Mouse (Mus musculus) kidney, postnatal 4 days (tissue): ENCODE measurements at regions not wholly inside any gene's neighbourhood (a gene's known extent, or its start where the extent isn't known, plus 50 kb on each side); places are given as distances from the start of the nearest gene placed in this dataset.

Source experiments
- DNase-seq, 2 experiments: peaks; one replicate each; pipeline ENCODE4 v3.0.0; 2021; ENCODE audit warnings: mixed read lengths in 2 of 2

DNA sequence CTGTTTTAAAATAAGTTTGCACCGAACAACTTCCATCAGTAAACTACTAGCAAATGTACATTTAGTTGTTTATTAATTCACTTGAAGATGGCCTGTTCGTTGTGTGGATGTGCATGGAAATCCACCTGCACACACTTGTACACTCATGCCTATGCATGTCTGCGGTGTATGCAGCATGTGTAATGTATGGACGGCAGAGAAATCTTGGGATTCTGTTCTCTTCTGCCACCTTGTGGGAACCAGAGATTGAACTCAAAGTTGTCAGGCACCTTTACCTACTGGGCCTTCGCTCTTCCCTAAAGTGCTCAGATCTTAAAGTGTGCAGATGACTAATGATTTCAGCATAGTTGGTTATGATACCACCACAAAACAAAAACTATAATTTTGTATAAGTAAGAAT is 137.4 kb downstream of the Kitl start:
- DNase-seq = peak in 1 of 2 experiments; percentile 21

DNA sequence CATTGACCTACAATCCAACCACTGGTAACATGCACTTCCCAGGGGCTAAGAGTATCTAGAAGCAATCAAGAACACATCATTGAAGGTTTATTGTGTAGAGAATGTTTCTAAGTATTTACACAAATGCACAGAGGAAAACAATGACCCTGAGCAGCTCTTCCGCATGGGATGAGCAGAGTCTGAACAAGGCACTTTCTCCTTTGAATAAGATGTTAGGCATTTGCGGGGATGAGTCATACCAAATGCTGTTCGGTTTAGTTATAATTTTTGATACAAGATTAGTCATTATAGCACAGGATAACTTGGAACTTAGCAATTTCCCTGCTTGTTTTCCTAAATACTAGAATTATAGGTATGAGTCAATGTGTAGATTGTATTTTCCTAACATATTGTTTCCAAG is 137.9 kb downstream of the Kitl start:
- DNase-seq = no peak

DNA sequence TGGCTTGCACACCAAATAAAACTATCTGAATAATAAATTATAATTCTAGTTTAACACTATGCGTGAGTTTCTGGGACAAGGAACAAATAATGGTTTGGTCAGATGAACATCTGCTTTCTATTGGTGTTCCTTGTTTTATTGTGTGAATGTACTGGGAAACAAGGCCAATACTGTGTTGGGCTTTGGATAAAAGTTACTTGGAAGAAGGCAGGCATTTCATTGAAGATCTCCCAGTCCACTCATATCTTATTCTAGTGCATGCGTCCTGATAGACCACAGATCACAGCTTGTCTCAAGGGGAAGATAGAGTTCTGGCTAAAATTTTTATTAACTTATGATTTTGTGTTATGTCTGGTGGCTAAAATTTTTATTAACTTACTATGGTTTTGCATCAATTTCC is 140.1 kb downstream of the Kitl start:
- DNase-seq = no peak

DNA sequence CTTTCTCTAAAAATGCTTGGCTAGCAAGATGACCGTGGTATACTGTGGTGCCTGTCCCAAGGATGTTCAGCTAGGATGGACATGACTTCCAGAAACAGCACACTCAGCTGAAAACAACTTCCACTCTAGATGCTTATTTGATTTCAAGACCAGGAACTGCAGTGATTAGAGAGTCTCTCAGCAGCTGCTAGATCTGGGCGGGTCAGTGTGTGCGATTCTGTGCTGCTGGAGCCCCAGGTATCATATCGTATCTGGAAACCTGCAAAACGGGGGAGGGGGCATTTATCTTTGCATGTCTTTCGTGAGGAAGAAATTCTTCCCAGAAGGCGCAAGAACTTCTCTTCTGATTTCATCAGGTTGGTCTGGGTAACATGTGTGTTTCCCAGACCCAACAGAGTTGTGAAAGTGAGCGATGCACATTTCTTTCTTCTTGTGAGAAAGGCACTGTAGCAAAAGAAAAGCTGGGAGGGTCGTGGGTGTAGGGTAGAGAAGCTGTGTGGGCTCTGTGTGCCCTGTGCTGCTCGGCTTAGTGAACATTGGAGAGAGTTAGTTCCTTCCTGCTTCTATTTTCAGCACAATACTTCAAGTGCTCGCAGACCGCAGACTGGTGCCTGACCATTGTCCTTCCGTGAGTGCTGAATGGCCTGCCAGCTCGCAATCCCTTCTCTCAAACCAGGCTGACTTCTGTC is 144.6 kb downstream of the Kitl start:
- DNase-seq = peak; percentile 10 to 32

DNA sequence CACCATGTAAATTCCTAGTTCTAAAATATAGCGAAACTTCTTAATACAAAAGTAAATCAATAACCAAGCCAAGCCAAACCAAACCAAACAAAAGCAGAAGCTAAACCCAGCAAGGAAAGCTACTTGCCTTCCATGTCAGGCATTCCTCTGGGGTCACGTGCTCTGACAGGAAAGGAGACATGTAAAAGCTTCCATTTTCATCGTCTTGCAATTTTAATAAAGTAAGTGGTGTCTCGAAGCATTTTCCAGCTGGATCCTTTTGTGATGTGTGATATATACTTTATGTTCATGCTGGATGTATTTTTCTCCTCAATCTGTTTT is 145.1 kb downstream of the Kitl start:
- DNase-seq = no peak

DNA sequence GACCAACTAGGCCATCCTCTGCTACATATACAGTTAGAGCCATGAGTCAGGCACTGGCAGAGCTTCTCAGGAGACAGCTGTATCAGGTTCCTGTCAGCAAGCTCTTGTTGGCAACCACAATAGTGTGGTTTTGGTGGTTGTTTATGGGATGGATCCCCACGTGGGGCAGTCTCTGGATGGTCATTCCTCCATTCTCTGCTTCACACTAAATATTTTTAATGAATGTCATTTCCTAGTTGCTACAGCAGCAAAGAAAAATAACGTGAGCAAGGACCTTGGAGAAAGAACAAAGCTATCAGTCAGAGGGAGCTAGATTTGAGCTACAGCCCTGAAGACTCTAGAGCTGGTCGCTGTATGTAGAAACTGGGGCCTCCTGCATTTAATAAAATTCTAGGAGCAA is 145.7 kb downstream of the Kitl start:
- DNase-seq = peak; percentile 23 to 43

DNA sequence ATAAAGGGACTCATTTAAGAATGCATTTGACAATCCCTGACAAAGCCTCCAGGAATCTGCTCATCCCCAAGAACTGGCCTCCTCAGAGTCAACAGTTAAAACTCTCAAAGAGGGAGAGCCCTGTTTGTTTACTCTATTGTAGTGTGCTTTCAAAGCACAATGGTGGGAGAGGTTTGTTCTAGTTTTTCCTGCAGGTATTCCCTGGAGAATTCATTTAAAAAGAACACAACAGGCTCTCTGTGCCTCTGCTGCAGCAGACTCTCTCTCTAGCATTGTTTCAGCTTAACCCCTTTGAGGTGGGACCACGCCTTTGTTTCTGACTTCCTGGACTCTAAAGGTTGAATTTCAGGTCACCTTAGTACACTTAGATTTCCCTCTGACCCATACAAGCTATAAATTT is 149.1 kb downstream of the Kitl start:
- peak in 1 of 2 experiments; percentile 8 for DNase-seq

DNA sequence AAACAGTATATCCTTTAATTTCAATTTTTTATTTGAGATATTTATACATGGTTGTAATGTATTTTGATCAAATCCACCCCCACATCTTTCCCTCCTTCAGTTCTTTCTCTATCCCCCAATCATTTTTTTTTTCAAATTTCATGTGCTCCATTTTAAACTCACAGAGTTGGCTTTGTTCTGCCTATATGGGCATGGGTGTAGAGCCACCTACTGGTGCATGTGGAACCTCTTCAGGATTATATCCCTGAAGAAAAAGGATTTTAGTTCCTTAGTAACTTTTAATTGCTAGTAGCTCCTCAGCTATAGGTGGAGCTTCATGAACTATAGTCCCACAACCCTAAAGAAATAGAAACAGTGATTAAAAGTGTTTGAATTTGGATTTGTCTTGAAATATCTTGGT is 155.4 kb downstream of the Kitl start:
- peak; percentile 15 to 18 for DNase-seq

DNA sequence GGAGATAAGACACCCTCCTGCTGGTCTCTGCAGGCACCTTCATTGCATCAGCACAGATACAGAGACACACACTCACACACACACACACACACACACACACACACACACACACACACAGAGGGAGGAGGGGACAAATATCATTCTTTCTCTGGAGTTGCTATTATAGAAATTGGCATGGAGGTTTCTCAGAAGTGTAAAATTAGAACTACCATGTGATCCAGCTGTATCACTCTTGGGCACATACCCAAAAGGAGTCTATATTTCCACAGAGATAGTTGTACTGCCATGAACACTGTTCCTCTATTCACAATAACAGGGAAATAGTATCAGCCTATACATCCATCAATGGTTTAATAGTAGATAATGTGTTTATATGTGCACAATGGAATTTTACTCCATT is 137.8 kb upstream of the Gm4301 start:
- DNase-seq = no peak

DNA sequence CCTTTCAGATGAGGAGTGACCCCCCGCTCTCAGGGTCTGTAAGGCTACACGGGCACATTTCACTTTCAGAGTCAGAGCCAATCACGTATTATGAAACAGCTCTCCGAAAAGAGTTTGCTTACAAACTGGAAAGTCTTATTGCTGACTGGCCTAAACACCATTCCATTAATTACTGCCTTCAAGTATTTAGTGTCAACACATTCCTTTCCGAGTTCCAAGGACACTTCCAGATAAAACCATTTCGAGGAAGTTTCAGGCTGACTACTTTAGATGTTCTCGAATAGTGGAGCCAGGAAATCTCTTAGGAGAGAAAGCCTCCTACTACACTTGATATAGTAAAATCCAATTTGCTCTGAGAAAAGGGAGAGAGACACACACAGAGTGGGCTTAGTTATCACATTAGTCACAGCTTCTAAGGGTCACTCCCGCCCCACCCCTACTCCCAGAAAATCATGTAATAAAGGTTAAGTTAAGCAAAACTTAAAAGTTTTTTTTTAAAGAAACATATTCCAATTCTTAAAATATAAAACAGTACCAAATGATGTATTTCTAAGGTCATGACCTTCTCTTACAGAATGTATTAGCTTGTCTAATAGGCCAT is 136.3 kb upstream of the Gm4301 start:
- DNase-seq = no peak

DNA sequence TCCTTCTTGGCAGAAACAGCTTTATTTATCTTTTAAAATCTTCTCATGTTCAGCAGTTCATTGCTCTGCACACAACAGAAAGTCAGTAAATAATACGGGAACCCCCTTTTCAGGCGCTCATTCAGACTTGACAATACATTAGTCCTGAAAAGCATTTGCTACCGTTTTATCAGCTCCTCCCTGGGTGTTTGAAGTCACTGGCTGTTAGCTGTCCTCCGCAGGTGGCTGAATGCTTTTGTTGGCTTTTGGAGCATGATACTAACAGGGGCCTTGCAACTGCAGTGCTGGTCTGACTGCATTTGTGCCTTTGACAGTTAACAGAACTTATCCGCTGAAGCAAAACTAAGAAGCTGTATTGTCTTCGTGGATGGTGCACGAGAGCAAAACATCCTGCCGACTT is 135.0 kb upstream of the Gm4301 start:
- DNase-seq = peak in 1 of 2 experiments; percentile 3

DNA sequence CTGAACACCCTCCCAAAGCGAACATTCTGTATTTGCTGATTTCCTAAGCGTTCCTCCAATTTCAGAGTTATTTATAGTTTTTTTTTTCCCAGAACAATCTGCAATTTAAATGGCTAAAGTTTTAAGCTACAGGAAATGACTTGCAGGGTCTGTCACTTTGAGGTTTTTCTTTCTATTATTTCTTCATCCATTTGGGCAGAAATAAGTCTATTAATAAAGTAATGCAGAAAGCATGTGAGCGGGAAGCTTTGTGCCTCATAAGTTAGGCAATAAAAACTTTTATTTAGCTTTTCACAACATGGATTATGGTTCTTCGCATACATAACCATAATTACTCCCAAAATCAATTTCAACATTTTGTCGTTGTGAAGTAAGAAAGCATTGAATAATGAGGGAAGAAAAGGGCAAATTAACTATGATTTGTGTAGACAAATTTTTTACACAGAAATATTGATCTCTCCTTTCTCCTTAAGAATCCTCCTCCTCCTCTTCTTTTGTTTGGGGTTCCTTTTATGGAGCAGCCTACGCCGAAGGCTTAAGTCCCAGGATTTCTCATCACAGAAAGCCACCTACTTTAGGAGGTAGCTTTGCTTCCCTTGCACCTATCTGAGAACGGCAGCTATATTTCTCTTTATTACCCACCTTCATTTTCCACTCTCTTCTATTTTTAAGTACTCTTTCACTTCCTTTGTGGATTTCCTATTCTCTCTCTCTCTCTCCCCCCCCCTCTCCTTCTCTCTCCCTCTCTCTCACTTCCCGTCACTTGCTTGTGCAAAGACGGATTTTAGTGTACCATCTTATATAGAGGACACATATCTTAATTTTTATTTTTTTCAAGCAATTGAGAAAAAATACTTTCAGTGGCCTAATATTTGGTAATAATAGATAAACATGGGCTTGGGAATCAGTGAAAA is 128.6 kb upstream of the Gm4301 start:
- DNase-seq = no peak

DNA sequence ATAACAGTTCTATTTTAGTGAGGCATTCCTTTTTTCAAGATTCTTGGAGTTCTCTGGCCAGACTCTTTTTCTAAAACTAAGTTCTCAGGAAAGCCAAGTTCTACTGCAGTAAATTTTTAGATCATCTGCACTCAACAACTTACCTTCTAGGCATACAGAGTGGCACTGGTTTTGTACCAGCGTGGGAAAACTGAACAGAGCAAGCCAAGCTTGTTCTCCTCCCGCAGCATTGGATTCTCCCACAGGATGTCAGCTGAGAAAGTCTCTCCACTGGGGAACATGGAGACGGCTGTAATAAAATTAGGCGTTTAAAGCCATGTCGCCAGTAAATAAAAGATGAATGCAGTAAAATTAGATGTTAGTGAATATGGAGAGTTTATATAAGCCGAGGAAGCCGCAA is 124.8 kb upstream of the Gm4301 start:
- DNase-seq = peak; percentile 2 to 4

DNA sequence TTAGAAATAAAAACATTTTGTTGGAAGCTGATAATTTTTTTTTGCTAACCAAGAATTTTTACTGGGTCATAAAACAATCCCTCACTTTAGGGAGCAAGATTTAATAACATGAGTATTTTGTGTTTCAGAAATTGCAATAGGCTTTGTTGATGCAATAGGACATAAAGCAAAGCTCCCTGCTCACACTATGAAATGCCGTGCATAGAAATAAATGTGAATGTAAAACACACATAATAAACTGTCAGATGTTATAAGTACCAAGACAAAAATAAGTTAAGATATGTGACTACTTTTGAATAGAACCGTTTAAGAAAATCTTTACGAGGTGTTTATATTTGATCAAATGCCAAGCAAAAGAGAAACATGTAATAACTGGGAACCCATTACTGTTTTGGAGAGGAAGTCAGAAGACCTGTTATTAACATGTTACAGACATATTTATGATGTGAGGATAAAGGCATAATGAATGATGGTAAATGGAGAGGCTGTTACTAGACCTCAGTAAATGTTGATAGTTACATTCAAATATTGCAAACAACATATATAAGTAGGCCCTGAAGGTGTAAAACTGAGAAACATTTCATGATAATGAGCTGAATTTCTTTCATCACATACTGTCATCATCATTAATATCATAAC is 110.9 kb upstream of the Gm4301 start:
- DNase-seq = no peak

DNA sequence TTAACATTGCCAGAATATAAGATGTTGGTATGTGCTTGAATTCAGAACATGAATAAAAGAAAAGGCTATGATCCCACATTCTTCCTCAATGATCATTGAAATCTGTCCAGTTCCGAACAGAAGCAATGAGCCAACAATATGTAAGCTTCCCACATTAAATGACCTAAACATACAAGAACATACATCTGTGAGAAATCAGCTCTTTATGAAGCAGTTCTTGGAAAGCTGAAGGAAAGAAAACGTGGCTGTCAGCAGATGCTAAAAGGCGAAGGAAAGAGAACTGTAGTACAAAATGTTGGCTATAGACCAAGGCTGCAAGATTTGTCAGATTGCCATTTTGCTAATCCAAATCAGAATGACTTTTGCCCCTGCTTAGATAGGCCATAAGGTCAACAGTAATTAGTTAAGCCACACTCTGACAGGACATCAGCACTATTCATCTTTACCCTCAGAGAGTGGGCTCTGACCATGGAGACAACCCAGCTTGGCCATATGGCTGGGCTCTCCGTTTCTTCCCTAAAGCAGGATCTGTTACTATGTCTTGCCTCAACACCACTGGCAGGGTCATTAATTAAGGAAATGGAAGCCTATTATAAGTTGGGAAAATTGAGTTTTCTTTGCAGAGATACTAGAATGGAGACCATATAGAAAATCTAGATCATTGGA is 76.1 kb upstream of the Gm4301 start:
- peak; percentile 1 to 5 for DNase-seq

DNA sequence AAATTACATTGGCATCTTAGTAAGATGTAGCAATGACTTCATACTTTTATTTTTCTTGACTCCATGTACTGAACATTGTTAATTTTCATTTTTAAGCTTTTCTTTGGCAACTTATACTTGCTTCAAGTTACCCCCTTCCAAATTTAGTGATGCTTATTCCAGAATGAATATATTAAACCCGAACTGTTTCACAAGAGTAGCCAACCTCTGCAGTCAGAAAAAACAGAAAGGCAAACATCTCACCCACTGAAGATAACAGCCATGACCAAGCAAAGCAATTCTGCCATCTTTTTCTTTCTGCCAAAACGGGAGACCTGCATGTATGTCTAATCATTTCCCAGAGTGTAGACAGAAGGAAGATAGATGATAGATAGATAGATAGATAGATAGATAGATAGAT is 72.0 kb upstream of the Gm4301 start:
- no peak for DNase-seq

DNA sequence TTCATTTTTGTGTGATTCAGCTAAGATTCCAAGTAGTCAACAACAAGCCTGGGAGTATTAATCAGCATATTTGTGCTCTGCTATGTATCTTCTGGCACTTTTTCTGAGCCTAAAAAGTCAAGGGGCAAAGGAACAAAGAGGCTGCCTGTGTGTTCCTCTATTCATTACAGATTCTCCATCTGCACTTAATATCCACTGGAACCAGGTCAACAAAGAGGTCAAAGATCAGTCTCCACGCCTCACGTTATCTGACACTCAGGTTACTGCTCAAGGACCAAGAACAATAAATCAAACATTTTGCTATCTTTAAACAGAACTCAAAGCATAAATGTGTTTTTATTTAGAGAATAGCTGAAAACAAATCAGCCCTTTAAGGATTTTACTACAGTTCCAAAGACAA is 71.4 kb upstream of the Gm4301 start:
- no peak for DNase-seq

DNA sequence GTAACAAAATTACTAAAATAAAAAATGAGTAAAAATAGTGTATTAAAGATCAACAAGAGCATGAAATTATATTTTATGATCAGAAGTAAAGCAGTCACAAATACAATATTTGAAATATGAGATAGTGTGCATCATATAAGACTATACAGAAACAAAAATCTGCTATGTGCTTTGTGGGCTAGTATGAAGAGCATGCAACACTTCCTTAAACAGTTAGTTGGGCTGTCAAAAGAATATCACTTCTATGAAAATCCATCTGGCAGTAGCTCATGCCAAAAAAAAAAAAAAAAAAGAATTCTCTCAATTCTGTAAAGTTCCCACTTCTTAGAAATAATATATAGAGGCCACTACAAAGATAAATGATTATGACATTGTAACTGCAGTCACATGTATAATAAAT is 53.0 kb upstream of the Gm4301 start:
- no peak for DNase-seq
